ENCODE assay signal across 8 mouse cellular contexts in genomic region chr13:16763746-16764145, GRCm38 (mm10).
DNase-seq lines count a peak whose midpoint lies in the region; ATAC-seq and TF ChIP-seq lines count a peak whose summit lies in the region.

No protein-coding gene starts in this region.

- peak; percentile 52; the same call in 1 of the 2 replicates for TF ChIP-seq CTCF in cerebellum, adult 2 months (IDR thresholded peaks at IDR 0.05; ENCODE audit: borderline replicate concordance, insufficient read depth, low read depth, low read length)
- peak; percentile 85 for TF ChIP-seq CTCF in hindbrain, postnatal 0 days (IDR thresholded peaks at IDR 0.05; ENCODE audit: low read depth)
- peak; percentile 85 for TF ChIP-seq CTCF in liver, postnatal 0 days (IDR thresholded peaks at IDR 0.05; ENCODE audit: low read depth)

- H3K27me3 ChIP-seq in cerebellum, adult 2 months (ENCODE audit: control insufficient read depth, insufficient read depth, low read length), result no peaks in the 10 kb centered on the region
- H3K27me3 ChIP-seq in hindbrain, postnatal 0 days (ENCODE audit: insufficient read depth, low read length), result no peaks in the 10 kb centered on the region
- no peaks in the 10 kb centered on the region for H3K27me3 ChIP-seq in liver, postnatal 0 days (ENCODE audit: insufficient read depth, low read length)
- H3K27me3 ChIP-seq in splenic B cell, adult 2 months (ENCODE audit: control insufficient read depth, insufficient read depth, low read length, poor library complexity, severe bottlenecking), result no peaks in the 10 kb centered on the region

- H3K9ac ChIP-seq in hindbrain, postnatal 0 days (replicated peaks; ENCODE audit: low read length), result no peak overlapping the region
- no peak overlapping the region for H3K9ac ChIP-seq in liver, postnatal 0 days (replicated peaks)

- DNase-seq in cerebellum, adult 2 months, result peak; percentile 15
- DNase-seq in cerebellum, adult 8-10 months, result no peak
- DNase-seq in ovary, postnatal 14 days (ENCODE audit: low spot score), result peak; percentile 20
- DNase-seq in ovary, postnatal 10 days (ENCODE audit: low spot score), result no peak
- peak; percentile 55 for DNase-seq in embryo, embryonic 10 days (ENCODE audit: low spot score)
- DNase-seq in hindbrain, postnatal 0 days (ENCODE audit: low spot score), result peak; percentile 81
- peak; percentile 43 for DNase-seq in liver, postnatal 0 days
- DNase-seq in splenic B cell, adult 2 months (ENCODE audit: low read depth, low spot score), result peak; percentile 29

- no peaks in the 10 kb centered on the region for H3K4me1 ChIP-seq in cerebellum, adult 2 months (ENCODE audit: control insufficient read depth, insufficient read depth, low read length)
- H3K4me1 ChIP-seq in hindbrain, postnatal 0 days (ENCODE audit: insufficient read depth, low read length), result no peaks in the 10 kb centered on the region
- peaks cover 9% of the 10 kb centered on the region; the same call in 1 of the 2 replicates for H3K4me1 ChIP-seq in liver, postnatal 0 days (ENCODE audit: insufficient read depth)

- no peaks in the 10 kb centered on the region for H3K9me3 ChIP-seq in hindbrain, postnatal 0 days (ENCODE audit: low read length)
- no peaks in the 10 kb centered on the region for H3K9me3 ChIP-seq in liver, postnatal 0 days (ENCODE audit: low read length)

- no peak for TF ChIP-seq EP300 in liver, postnatal 0 days (IDR thresholded peaks at IDR 0.05; ENCODE audit: low read depth)

- ATAC-seq in hindbrain, postnatal 0 days, result peak; percentile 77
- ATAC-seq in liver, postnatal 0 days, result no peak

- no peaks in the 10 kb centered on the region for H3K36me3 ChIP-seq in hindbrain, postnatal 0 days (ENCODE audit: insufficient read depth, low read length)
- no peaks in the 10 kb centered on the region for H3K36me3 ChIP-seq in liver, postnatal 0 days (replicated peaks; ENCODE audit: insufficient read depth, low read length)
- no peaks in the 10 kb centered on the region for H3K36me3 ChIP-seq in splenic B cell, adult 2 months (ENCODE audit: control insufficient read depth, insufficient read depth, low read length, poor library complexity, severe bottlenecking)

- H3K27ac ChIP-seq in cerebellum, adult 2 months (ENCODE audit: insufficient read depth, low read length), result no peak overlapping the region
- H3K27ac ChIP-seq in hindbrain, postnatal 0 days, result no peak overlapping the region
- no peak overlapping the region for H3K27ac ChIP-seq in liver, postnatal 0 days (ENCODE audit: low read depth)

- WGBS in cerebellum, adult 2 months, result 6% methylated on average over 2 of the region's 2 CpGs
- 8% methylated on average over 2 of the region's 2 CpGs for WGBS in hindbrain, postnatal 0 days
- WGBS in liver, postnatal 0 days (ENCODE audit: insufficient replicate concordance), result 5% methylated on average over 2 of the region's 2 CpGs

- no peak for TF ChIP-seq POLR2A in cerebellum, adult 2 months (IDR thresholded peaks at IDR 0.05; ENCODE audit: borderline replicate concordance, insufficient read depth, low read length)

- H3K4me2 ChIP-seq in hindbrain, postnatal 0 days (ENCODE audit: low read depth, low read length), result no peak overlapping the region
- no peak overlapping the region for H3K4me2 ChIP-seq in liver, postnatal 0 days (ENCODE audit: low read depth, low read length)

- no peak overlapping the region for H3K4me3 ChIP-seq in cerebellum, adult 2 months (replicated peaks; ENCODE audit: insufficient read depth, low read depth, low read length)
- no peak overlapping the region for H3K4me3 ChIP-seq in hindbrain, postnatal 0 days (ENCODE audit: low read length)
- no peak overlapping the region for H3K4me3 ChIP-seq in liver, postnatal 0 days (ENCODE audit: low read depth, low read length)

Comparison
In these comparisons a context has a peak if more than half of its experiments do, and no peak if none do; other contexts are left out.
1. DNase-seq: peak in cerebellum, adult 2 months (2 of 2), ovary, postnatal 14 days (single experiment), embryo, embryonic 10 days (single experiment), hindbrain, postnatal 0 days (single experiment), liver, postnatal 0 days (single experiment) and splenic B cell, adult 2 months (single experiment); none in cerebellum, adult 8-10 months (single experiment) and ovary, postnatal 10 days (single experiment).
2. Peak in every context shown above with its lines, with median percentiles within 50 percentile points of each other: CTCF ChIP-seq.